Mouse (Mus musculus): ENCODE measurements around the gene Ptger1. TPM values are rescaled to one million over a fixed set of nuclear protein-coding genes. Genes with fewer than 3 reads are reported as not detected.

The Ptger1 gene
- 1 to 10 TPM in 1 of 2 experiments, under 1 TPM in 1; 0.95 to 2.2 TPM for total RNA-seq (2021)
- long read RNA-seq, experiment 1, full-length matches to known transcripts, result 4 of 4 reads
- long read RNA-seq, experiment 1, partial matches to known transcripts, result 0 of 4 reads
- long read RNA-seq, experiment 1, other reads (novel, unspliced or antisense), result 0 of 4 reads
- long read RNA-seq, experiment 2, partial matches to known transcripts, result 0 of 1 reads
- long read RNA-seq, experiment 2, other reads (novel, unspliced or antisense), result 0 of 1 reads

DNA sequence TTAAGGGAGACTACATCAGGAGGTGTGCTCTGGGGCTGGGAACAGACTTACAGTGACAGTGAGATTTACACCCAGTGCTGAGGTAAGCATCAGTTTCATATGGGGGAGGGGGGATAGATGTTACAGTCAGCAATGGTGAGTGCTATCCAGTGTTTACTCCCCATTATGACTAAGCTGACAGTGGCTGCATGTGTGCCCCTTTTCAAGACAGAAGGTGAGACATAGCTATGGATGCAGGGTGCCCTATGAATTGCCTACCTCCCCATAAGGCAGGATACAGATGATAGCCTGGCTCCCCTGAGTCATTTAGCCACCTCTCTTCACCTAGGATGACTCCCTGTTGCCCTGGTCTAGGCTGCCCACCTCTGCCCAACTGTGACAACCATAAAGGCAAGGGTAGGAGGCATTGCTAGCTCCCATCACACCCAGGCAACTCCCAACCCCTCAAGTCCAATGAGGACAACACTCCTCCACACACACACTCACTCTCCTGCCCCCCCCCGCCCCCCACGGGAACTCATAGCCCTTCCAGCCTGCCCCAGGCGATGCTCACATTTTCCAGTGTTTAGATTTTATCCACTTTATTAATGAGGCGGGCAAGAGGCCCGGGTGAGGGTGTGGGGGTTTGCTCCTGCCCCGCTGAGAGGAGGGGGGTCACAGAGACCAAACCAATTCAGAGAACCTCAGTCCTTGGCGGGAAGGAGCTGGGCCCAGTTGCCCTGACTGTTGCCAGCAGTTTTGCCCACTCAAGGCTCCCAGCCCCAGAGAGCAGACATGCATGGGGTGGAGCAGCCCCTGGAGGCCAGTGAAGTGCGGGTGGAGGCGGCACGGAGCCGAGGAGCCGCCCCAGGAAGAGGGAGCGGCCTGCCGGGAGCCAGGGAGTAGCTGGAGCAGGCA is at the start of gene Ptger1:
Gene Ptger1, plus strand, starts transcription at position 710 of the 897 bp plus-strand sequence.
- intact Hi-C loops (cut with DNase I), result no loop called here
- TF ChIP-seq CTCF (IDR thresholded peaks at IDR 0.05), result no peak; the same call in 1 of the 2 replicates
- H3K4me3 ChIP-seq, result no peak within 1 kb of the TSS
- no peak for DNase-seq (ENCODE audit: extremely low spot score in 1 of 2, low spot score in 2 of 2)
- H3K27ac ChIP-seq, result peak within 1 kb of the TSS; percentile 64

DNA sequence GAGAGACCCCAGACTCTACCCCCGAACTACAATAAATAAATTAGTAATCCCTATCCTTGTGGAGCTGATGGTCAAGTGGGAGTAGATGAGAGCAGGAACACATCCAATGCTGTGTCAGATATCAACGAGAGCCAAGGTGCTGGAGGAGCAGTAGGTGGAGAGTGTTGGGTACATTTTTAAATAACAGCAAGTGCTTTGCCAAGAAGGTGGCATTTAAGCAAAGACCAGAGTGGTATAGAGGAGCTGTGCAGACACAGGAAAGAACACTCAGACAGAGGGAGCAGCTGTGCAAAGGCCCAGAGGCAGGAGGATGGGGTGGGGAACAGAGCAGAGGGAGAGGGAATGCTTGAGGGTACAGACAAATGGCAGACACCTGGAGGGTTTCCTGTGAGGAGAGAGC is 49.4 kb upstream of the Ptger1 start:
- no peak for TF ChIP-seq CTCF (IDR thresholded peaks at IDR 0.05)
- H3K27ac ChIP-seq, result peak overlapping the region; percentile 69
- intact Hi-C loops (cut with DNase I), result no loop called here
- no peak for DNase-seq (ENCODE audit: extremely low spot score in 1 of 2, low spot score in 2 of 2)
- no peak overlapping the region for H3K4me3 ChIP-seq

DNA sequence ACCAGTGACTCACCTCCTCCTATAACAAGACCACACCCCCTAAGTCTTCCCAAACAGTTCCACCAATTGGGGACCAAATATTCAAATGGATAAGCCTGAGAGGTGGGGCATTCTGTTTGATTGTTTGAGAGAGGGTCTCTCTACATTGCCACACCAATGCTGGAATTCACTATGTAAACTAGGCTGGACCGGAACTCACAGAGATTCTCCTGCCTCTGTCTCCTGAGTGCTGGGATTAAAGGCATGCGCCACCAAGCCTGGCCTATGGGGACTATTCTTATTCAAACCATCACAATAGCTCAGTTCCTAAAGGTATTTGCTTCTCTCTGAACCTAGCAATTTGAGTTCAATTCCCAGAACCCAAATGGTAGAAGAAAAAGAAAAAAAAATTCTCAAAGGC is 47.9 kb upstream of the Ptger1 start:
- no peak overlapping the region for H3K27ac ChIP-seq
- no peak for TF ChIP-seq CTCF (IDR thresholded peaks at IDR 0.05)
- DNase-seq (ENCODE audit: extremely low spot score in 1 of 2, low spot score in 2 of 2), result no peak
- H3K4me3 ChIP-seq, result no peak overlapping the region
- intact Hi-C loops (cut with DNase I), result no loop called here

DNA sequence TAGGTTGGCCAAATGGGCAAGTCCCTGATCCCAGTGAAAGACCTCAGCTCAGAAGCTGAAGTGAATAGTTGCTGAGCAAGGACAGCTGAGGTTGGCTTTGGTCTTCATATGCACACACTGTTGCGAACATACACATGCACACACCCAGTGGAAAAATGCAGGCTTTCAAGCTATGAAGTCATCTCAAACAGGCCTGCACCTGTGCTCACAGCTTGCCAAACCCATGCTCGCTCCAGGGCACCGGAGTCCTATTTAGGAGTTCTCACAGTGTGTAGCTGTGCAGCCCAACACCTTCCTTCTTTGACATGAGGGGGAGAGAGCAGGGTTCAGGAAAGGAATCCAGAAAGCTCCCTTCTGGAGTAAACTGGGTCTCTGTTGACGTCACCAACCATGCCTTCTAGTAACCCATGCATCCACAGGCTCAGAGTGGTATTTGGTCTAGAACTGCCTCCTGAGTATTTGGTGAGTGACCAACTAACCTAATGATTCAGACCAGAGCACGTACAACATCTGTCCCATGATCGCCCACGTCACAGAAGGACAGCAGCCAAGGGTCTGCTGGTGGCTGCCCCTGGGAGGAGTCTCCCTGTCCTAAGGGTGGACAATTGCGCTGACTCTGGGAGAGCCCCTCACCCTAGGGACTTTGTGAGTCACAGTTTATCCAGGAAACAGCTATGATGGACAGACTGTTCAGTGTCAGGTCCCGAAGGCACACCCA is 46.8 kb upstream of the Ptger1 start:
- no peak for TF ChIP-seq CTCF (IDR thresholded peaks at IDR 0.05)
- no peak for DNase-seq (ENCODE audit: extremely low spot score in 1 of 2, low spot score in 2 of 2)
- no peak overlapping the region for H3K4me3 ChIP-seq
- intact Hi-C loops (cut with DNase I), result loop anchor here (5.0 kb wide), 1 partner anchor 52 kb away; the partner anchor contains the start of gene Ndufb7
- H3K27ac ChIP-seq, result no peak overlapping the region

DNA sequence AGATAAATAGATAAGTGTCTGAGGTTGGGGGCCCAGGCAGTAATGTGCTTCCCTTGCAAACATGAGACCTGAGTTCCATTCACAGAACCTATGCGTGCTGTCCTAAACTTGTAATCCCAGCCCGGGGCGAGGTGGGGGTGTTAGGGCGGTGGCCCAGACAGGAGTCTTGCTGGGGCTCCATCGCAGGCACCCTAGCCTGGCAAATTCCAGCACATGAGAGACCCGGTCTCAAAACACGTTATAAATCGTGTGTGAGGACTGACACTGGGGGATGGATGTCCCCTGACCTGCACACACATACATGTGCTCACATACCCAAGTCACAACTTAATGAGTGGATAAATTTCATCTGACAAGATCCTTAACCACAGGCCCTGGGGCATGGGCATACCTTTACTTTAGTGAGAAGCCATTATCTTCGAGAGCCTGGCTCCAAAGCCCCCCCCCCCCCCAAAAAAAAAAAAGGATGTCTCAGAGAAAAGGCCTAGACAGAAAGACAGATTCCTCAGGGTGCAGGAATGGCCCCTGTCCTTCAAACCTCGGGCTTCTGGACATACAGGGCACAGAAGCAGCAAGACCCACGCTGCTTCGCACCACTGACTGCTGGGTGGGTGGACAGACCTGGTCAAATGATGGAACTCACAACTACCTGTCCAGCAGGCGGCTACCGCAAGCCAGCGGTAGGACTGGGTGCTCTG is 44.6 kb upstream of the Ptger1 start:
- Histone ChIP-seq H3K4me3 (peak overlapping the region; percentile 53), H3K27ac (peak overlapping the region; percentile 94)
- no peak for TF ChIP-seq CTCF (IDR thresholded peaks at IDR 0.05)
- DNase-seq (ENCODE audit: extremely low spot score in 1 of 2, low spot score in 2 of 2), result no peak
- intact Hi-C loops (cut with DNase I), result loop anchor here (5.0 kb wide), 1 partner anchor 55 kb away; the partner anchor contains the start of gene Ndufb7

DNA sequence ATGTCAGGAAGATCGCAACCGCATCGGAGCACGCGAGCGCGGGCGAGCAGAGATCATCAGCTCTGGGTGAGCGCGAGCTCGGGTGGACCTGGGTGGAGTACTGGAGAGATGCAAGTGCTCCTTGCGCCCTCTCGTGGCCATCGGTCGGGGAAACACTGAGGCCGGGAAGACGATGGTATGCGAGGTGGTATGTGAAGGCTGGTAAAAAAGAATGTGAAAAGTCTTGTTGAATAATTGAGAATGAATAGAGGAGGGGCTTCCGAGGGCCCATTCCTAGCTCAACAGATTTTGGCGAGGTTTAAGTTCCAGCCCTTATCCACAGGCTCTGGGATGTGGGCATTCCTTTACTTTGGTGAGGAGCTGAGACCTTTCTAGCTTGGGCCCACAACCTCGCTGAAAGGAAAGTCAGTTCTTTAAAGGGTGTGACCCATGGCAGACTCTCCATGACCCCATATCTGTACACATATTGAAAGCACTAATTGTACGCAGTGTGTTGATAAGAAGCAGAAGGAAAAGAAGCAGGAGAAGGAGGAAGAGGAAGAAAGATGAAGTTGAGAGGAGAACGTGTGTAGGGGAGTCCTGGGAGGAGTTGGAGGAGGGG is 44.0 kb upstream of the Ptger1 start:
- Histone ChIP-seq H3K27ac (peak overlapping the region; percentile 94), H3K4me3 (peak overlapping the region; percentile 53)
- peak; percentile 91 for TF ChIP-seq CTCF (IDR thresholded peaks at IDR 0.05)
- DNase-seq (ENCODE audit: extremely low spot score in 1 of 2, low spot score in 2 of 2), result peak; percentile 90 to 92
- intact Hi-C loops (cut with DNase I), result loop anchor here (5.0 kb wide), 1 partner anchor 55 kb away; the partner anchor contains the start of gene Ndufb7

DNA sequence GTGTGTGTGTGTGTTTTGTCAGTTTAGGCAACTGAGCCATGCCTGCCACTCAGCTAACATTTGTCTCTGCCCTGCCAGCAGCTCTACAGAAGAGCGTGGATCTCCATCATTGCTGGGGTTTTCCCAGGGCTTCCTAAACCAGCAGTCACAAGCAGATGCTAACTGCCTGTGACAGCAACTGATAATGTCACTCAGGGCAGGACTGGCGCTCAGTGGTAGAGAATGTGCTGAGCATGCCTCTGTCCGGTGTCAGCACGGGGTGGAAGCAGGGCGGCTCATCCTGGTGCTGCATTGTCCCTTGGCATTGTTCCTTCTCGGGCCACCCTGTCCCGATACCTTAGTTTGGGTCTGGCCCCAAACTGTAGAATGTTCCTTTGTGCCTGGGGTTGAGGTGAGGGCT is 42.9 kb upstream of the Ptger1 start:
- DNase-seq (ENCODE audit: extremely low spot score in 1 of 2, low spot score in 2 of 2), result no peak
- TF ChIP-seq CTCF (IDR thresholded peaks at IDR 0.05), result no peak
- intact Hi-C loops (cut with DNase I), result loop anchor here (5.0 kb wide), 1 partner anchor 56 kb away; the partner anchor contains the start of gene Ndufb7
- Histone ChIP-seq H3K27ac (no peak overlapping the region), H3K4me3 (no peak overlapping the region)

DNA sequence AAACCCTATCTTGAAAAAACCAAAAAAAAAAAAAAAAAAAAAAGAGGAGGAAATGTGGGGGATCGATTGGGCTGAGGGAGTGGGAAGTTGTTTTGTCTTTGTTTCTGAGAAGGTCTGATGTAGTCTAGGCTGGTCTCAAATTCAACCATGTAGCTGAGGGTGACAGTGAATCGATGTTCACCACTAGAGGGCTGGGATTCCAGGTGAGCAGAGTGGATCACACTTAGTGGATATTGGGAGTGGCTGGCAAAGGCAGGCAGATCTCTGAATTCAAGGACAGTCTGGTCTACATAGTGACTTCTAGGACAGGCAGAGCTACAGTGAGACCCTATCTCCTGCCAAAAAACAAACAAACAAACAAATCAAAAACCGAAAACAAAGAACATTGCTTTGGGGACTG is 41.7 kb upstream of the Ptger1 start:
- intact Hi-C loops (cut with DNase I), result loop anchor here (5.0 kb wide), 1 partner anchor 57 kb away; the partner anchor contains the start of gene Ndufb7
- DNase-seq (ENCODE audit: extremely low spot score in 1 of 2, low spot score in 2 of 2), result no peak
- H3K4me3 ChIP-seq, result no peak overlapping the region
- H3K27ac ChIP-seq, result no peak overlapping the region
- TF ChIP-seq CTCF (IDR thresholded peaks at IDR 0.05), result peak; percentile 64

DNA sequence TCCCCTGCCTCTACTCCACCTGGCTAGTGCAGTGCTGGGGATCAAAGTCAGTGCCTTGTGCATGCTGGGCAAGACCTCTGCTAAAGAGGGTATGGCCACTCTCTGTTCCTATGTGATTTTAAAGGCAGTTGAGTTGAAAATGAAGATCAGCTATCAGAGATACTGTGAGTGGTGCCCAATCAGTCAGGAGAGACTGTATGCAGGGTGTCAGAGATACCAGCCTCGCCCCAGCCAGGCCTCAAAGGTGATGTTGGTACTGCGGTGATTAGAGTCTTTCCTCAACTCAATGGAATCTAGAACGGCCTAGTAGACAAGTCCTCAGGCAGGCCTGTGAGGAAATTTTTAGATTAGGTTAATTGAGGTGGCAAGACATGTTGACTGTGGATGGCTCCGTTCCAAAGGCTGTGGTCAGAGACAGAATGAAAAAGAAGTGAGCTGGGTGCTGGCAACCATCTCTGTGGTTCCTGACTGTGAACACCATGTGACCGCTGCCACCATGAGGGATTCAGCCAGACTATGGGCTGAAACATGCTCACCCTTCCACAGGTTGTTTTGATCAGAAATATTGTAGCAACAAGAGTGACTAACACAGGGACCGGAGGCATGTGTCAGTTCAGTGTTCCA is 40.7 kb upstream of the Ptger1 start:
- no peak overlapping the region for H3K4me3 ChIP-seq
- no peak for TF ChIP-seq CTCF (IDR thresholded peaks at IDR 0.05)
- intact Hi-C loops (cut with DNase I), result no loop called here
- no peak overlapping the region for H3K27ac ChIP-seq
- no peak for DNase-seq (ENCODE audit: extremely low spot score in 1 of 2, low spot score in 2 of 2)

DNA sequence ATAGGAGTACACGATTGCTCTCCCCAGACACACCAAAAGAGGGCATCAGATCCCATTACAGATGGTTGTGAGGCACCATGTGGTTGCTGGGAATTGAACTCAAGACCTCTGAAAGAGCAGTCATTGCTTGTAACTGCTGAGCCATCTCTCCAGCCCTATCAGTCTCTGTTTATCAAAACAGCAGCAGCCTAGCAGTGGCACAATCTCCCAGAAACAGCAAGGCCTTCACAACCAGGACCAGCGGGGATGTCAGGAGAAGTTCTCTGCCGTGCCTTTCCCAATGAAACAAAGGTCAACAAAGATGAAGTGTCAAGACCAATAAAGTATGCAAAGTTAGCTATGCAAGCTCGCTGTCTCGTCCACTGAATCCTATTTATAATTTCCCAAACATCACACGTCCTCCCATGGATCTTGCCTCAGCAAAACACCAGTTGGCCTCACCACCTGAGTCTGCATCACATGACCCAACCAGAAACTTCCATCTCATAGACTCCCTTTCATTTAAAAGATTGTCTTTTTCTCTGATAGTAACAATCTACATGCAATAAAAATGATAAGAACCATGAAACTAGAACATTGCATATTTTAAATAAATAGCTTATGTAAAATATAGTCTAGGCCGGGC is 34.3 kb upstream of the Ptger1 start:
- DNase-seq (ENCODE audit: extremely low spot score in 1 of 2, low spot score in 2 of 2), result no peak
- intact Hi-C loops (cut with DNase I), result no loop called here
- no peak overlapping the region for H3K4me3 ChIP-seq
- TF ChIP-seq CTCF (IDR thresholded peaks at IDR 0.05), result no peak
- H3K27ac ChIP-seq, result no peak overlapping the region

All from left cerebral cortex, adult 2 months (tissue).